Mouse (Mus musculus): ENCODE measurements around the gene Ube2z.

The Ube2z gene

DNA sequence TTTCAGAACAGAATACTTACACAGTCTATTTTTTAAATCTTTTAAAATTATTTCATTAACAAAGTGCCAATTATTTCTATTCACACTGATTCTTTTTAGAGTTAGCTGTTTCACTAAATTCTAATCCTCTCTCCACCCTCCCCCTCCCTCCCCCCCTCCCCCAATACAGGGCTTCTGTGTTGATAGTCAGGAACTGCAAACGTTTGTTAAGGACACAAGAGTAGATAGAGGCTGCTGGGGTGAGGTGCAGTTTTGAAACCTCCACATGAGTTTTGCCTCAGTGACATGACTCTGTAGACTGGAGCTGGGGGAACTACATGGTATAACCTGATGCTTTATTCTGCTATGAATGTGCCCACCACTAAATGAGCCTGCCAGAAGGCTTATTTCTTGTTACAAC lies 56.4 kb downstream of the Ube2z start:
- no peak for DNase-seq (ENCODE audit: extremely low spot score, low read depth, low spot score)

DNA sequence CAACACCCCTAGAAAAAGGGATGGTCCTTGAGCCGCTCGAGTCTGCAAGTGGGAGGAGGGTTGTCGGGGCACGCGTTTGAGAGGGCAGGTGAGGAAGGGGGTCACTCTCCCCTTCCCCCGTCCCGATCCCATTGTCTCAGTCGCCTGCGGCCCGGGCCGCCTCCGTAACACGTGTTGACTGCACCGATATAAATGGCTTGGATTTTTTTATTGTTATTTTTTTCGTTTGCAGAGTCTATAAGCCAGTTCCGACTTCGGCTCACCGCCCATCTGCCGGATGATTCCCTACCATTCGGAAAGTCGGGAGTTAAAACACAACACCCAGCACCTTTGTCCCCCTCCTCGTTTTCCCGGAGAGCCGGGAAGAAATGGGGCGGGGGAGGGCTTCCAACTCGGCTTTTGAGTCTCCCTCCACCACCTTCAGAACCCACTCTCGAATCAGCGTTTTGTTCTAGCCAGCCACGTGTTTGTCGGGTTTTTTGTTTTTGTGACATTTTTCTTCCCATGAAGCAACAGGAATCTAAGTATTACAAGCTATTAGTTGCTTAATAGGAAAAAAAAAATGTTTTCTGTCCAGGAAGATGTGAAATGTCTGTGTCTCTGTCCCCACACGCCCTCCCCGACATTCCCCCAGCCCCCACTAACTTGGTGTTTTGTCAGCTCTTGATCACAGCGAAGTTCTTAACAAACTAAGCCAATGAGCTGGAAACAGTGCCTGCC lies 57.5 kb downstream of the Ube2z start:
- DNase-seq (ENCODE audit: extremely low spot score, low read depth, low spot score), result no peak

DNA sequence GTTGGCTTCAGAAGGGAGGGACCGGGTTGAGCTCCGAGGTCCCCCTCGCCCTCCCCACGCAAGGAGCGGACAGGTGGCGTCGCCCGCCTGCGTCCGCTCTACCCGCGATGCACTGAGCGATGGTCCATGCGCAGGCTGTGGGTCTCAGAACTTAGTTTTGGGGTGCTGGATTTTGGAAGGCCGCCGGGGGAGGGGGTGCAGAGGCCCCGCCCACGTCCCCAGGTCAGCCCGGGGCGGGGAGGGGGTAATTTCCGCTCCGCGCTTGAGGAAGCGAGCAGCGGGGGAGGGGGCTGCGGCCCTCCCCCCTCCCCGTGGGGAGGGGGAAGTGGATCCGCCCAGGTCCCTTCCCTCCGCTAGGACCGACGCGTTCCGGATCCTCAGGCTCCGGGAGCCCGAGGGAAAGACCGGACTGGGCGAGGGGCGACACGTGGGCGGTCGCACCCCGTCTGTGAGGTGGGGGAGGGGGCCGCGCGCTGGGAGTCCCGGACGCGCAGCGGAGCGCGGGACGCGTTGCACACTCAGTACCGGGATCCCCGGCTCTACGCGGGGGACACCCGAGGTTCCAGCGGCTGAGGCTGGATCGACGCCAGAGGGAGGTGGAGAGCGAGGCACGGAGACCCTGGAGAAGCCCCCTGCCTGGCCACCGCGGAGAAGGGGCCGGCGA lies 58.2 kb downstream of the Ube2z start:
- DNase-seq (ENCODE audit: extremely low spot score, low read depth, low spot score), result peak; percentile 83

DNA sequence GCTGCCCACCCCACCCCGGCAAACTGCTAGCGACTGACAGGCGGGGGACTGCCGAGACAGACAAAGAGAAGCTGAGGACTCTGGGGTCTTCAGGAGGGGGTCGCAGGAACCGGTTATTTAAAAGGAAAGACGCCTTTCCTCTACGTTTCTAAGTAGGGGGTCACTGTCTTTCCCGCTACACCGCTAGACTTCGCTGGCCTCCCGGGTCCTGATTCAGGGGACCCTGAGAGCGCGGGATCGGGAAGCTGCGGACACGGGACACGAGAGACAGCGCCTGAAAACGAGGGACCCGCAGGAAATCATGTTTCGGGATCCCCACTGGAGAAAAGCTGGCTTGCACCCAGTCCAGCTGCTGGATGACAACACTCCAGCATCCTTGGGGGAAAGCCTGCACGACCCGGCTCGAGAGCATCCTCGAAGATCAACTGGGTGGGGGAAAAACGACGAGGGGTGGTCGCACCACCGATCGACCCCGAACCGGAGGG lies 58.8 kb downstream of the Ube2z start:
- DNase-seq (ENCODE audit: extremely low spot score, low read depth, low spot score), result no peak

DNA sequence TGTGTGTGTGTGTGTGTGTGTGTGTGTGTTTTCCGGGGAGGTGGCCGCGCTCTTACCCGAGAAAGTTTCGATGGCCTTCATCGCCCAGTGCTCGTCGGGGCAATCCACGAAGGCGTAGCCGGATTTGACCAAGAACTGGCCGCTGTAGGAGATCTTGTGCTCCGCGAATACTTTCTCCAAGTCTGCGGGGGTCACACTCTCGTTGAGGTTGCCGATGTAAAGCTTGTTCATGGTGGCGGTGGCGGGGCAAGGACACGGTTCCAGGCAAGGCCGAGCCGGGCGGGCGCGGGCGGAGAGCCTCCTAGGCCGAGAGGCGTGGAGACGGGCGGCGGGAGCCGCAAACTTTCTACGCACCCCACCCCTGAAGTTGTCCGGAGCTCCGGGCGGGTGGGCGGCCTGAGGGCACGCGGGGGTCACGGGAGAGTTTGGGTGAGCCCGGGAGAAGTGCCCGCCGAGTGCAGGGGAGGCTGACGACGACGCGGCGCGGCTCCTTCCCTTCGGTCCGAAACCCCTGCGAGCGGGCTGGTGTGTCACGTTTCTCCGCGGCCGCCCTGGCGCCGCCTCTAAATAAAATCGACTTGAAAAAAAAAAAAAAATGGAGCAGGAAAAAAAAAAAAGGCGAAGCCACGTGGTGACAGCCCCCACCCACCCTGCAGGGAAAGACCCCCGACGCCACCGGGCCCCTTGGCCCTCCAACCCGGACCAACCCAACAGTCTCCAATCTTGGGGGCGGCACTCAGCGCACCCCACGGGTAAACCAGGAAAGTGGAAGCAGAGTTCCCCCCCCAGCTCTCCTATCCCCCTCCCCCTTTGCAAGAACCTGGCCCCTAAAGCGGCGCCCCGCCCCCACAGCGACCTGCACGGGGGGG lies 59.6 kb downstream of the Ube2z start, which contains the start of gene Igf2bp1:
Igf2bp1 (minus strand) TSS at position 538 of the 869 bp plus-strand sequence.
- DNase-seq (ENCODE audit: extremely low spot score, low read depth, low spot score), result no peak

DNA sequence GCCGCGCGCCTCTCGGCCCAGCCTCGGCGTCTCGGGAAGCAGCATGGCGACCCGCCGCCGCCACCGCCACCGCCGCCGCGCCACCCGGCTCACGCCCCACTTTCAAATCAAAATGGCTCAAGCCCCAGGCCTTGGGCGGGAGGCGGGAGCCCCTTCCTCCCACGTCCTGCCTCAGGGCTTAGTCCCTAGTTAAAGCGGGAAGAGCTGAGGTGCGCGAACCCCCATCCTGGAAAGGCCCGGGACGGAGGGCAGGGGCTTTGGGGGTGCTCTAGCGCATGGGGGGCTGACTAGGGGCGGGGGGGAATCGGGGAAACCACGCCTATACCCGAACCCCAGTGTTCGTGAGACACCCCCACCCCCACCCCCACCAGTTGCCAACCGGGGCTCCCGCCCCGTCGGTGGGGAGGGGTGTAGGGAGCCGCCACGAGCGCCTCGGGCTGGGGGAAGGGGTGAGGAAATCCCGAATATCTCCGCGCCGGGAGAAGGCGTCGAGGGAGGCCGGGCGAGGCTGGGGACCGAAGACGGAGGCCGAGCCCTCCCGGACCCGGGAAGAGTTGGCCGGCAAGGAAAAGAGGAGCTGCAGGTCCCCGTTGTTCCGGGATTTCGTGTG lies 60.3 kb downstream of the Ube2z start:
- DNase-seq (ENCODE audit: extremely low spot score, low read depth, low spot score), result no peak

DNA sequence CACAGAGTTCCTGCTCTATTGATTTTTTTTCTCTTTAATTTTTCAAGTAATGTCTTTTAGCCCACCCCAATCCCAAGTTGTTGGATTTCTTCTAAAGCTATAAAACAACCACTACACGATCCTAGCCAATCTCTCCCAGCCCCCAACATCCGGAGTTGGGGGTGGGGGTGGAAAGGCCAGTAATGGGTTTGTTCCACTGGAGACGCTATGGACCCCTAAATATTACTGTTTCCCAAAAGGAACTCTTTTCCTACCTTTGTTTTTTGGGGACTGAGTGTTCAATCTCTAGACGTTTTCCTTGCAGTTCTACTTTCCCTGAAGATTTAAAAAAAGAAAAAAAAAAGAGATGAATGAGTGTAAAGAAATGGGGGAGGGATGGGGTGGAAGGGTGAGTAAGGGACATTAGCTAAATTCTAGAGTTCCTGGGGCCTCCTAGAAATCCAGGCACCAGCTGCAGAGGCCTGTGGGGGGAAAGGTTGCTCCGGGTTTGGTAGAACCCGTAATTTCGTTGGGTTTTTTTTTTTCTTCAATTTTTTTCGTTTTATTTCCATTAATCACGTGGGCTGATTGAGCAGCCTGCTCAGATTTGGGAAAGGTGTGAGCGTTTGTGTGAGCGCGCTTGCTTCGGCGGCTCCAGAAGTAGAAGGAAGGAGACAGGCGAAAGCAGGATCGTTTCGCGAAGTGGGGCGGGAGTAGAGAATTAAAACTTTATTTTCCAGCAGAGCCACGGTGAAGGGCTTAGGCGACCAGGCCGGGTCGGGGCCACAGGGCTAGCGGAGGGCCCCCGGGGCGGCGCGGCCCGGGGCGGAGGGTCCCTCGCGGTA lies 61.0 kb downstream of the Ube2z start:
- no peak for DNase-seq (ENCODE audit: extremely low spot score, low read depth, low spot score)

DNA sequence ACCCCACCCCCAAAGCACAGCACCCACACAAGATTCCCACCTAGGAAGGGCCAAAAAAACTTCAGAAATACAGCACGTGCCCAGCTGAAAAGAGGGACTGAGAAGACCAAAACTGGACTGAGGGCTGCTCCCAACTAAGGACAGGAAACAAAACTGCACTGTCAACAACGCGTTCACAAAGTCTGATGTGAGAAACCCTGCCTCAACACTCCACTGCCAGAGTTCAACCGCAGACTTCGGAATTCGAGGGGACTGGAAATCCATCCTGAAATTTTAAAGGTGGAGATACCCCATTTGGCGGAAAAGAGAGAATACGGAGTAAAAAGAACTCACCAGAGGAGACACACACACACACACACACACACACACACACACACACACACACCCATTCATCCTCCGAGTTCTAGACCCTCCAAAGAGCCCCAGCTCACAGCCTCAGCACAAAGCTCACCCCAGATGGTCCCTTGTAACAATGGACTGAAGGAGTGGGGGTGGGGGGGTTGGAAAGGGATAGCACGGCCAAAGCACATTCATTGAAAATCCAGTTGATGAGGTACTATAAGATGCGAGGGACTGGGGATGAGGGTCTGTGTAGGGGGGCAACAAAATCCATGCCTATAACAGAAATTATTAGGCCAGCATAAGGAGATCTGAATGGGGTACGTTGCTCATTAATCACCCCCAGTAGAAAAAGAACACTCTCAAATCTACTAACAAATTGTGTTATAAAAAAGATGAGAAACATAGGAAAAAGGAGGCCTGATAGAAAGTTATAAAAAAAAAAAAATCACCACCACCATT lies 61.9 kb downstream of the Ube2z start:
- no peak for DNase-seq (ENCODE audit: extremely low spot score, low read depth, low spot score)
